Mouse (Mus musculus): Measurements from ENCODE around the gene C1qtnf6. TPM values are rescaled to one million over a fixed set of nuclear protein-coding genes. Genes with fewer than 3 reads are reported as not detected.

The C1qtnf6 gene
- total and polyA plus RNA-seq, 3 experiments, result 5.7 to 28.1 (median 6.3) TPM

GRCm38 (mm10) chr15:78513019-78513418 lies 18.2 kb downstream of the C1qtnf6 start:
- Histone ChIP-seq H3K4me3 (replicated peaks in 1 of 3; ENCODE audit: low read depth in 2 of 3, low read length in 2 of 3, poor library complexity in 1 of 3) (no peak overlapping the region), H3K36me3 (replicated peaks in 1 of 2; ENCODE audit: control insufficient read depth in 1 of 2, insufficient read depth in 1 of 2, low read length in 1 of 2) (no peaks in the 10 kb centered on the region), H3K4me1 (ENCODE audit: control insufficient read depth in 1 of 2, insufficient read depth in 2 of 2) (peaks cover 45 to 92% of the 10 kb centered on the region in 2 experiments), H3K79me2 (replicated peaks; ENCODE audit: control insufficient read depth, extremely low read depth, insufficient read depth, poor library complexity, severe bottlenecking) (no peaks in the 10 kb centered on the region), H3K27ac (ENCODE audit: insufficient read depth, low read depth) (no peak overlapping the region), H3K27me3 (replicated peaks) (no peaks in the 10 kb centered on the region), H3K4me2 (ENCODE audit: insufficient read depth, low read depth, poor library complexity, severe bottlenecking) (no peak overlapping the region), H3K9ac (ENCODE audit: insufficient read depth, low read depth) (no peak overlapping the region), H3K9me3 (replicated peaks; ENCODE audit: low read length) (no peaks in the 10 kb centered on the region)
- in situ Hi-C loops (cut with MboI; ENCODE audit: low pct_ligation_motif_present, low pct_unique_long_range_greater_than_20kb, low sequenced_read_pairs) (loop anchor here (5.0 kb wide), 1 partner anchor 66 kb away; no protein-coding TSS in a partner anchor), dilution Hi-C loops (cut with MboI; ENCODE audit: extremely low pct_ligation_motif_present, extremely low pct_unique_long_range_greater_than_20kb, low sequenced_read_pairs) (no loop called here)
- no peak for DNase-seq (ENCODE audit: extremely low read depth)
- no peak for TF ChIP-seq MAZ (IDR thresholded peaks at IDR 0.05; ENCODE audit: low read depth, low read length)

GRCm38 (mm10) chr15:78511951-78512350 lies 19.3 kb downstream of the C1qtnf6 start:
- Histone ChIP-seq H3K79me2 (replicated peaks; ENCODE audit: control insufficient read depth, extremely low read depth, insufficient read depth, poor library complexity, severe bottlenecking) (no peaks in the 10 kb centered on the region), H3K36me3 (replicated peaks in 1 of 2; ENCODE audit: control insufficient read depth in 1 of 2, insufficient read depth in 1 of 2, low read length in 1 of 2) (no peaks in the 10 kb centered on the region), H3K4me3 (replicated peaks in 1 of 3; ENCODE audit: low read depth in 2 of 3, low read length in 2 of 3, poor library complexity in 1 of 3) (no peak overlapping the region), H3K27ac (ENCODE audit: insufficient read depth, low read depth) (peak overlapping the region; percentile 36; the same call in 1 of the 2 replicates), H3K27me3 (replicated peaks) (no peaks in the 10 kb centered on the region), H3K4me2 (ENCODE audit: insufficient read depth, low read depth, poor library complexity, severe bottlenecking) (no peak overlapping the region), H3K9me3 (replicated peaks; ENCODE audit: low read length) (no peaks in the 10 kb centered on the region), H3K9ac (ENCODE audit: insufficient read depth, low read depth) (peak overlapping the region; percentile 54; the same call in 1 of the 2 replicates), H3K4me1 (ENCODE audit: control insufficient read depth in 1 of 2, insufficient read depth in 2 of 2) (peaks cover 39 to 83% of the 10 kb centered on the region in 2 experiments)
- TF ChIP-seq MEF2A (IDR thresholded peaks at IDR 0.05; ENCODE audit: borderline replicate concordance, low read depth, low read length) (0 out of 2 replicates have a peak, but pooled peaks have one; percentile 16), TCF12 (IDR thresholded peaks at IDR 0.05; ENCODE audit: low read depth, low read length) (peak; percentile 84), IRF4 (IDR thresholded peaks at IDR 0.05; ENCODE audit: low read depth, low read length) (peak; percentile 33; the same call in 1 of the 2 replicates), EP300 (IDR thresholded peaks at IDR 0.05; ENCODE audit: low read length) (peak; percentile 23; the same call in 1 of the 2 replicates), MAZ (IDR thresholded peaks at IDR 0.05; ENCODE audit: low read depth, low read length) (no peak), BHLHE40 (IDR thresholded peaks at IDR 0.05; ENCODE audit: low read depth, low read length) (peak; percentile 47), JUND (conservative IDR thresholded peaks at IDR 0.05; ENCODE audit: low read depth, low read length) (no peak)
- in situ Hi-C loops (cut with MboI; ENCODE audit: low pct_ligation_motif_present, low pct_unique_long_range_greater_than_20kb, low sequenced_read_pairs) (loop anchor here (5.0 kb wide), 1 partner anchor 65 kb away; no protein-coding TSS in a partner anchor), dilution Hi-C loops (cut with MboI; ENCODE audit: extremely low pct_ligation_motif_present, extremely low pct_unique_long_range_greater_than_20kb, low sequenced_read_pairs) (no loop called here)
- DNase-seq (ENCODE audit: extremely low read depth), result no peak

- Histone ChIP-seq H3K79me2 (replicated peaks; ENCODE audit: control insufficient read depth, extremely low read depth, insufficient read depth, poor library complexity, severe bottlenecking) (no peaks in the 10 kb centered on the region), H3K27ac (ENCODE audit: insufficient read depth, low read depth) (peak overlapping the region; percentile 97), H3K4me1 (ENCODE audit: control insufficient read depth in 1 of 2, insufficient read depth in 2 of 2) (peaks cover 32 to 75% of the 10 kb centered on the region in 2 experiments), H3K9ac (ENCODE audit: insufficient read depth, low read depth) (peak overlapping the region; percentile 54), H3K9me3 (replicated peaks; ENCODE audit: low read length) (no peaks in the 10 kb centered on the region), H3K27me3 (replicated peaks) (no peaks in the 10 kb centered on the region), H3K4me3 (replicated peaks in 1 of 3; ENCODE audit: low read depth in 2 of 3, low read length in 2 of 3, poor library complexity in 1 of 3) (peak overlapping the region in 1 of 3 experiments; percentile 6), H3K4me2 (ENCODE audit: insufficient read depth, low read depth, poor library complexity, severe bottlenecking) (peak overlapping the region; percentile 54), H3K36me3 (replicated peaks in 1 of 2; ENCODE audit: control insufficient read depth in 1 of 2, insufficient read depth in 1 of 2, low read length in 1 of 2) (no peaks in the 10 kb centered on the region)
- in situ Hi-C loops (cut with MboI; ENCODE audit: low pct_ligation_motif_present, low pct_unique_long_range_greater_than_20kb, low sequenced_read_pairs) (loop anchor here (5.0 kb wide), 1 partner anchor 63 kb away; no protein-coding TSS in a partner anchor), dilution Hi-C loops (cut with MboI; ENCODE audit: extremely low pct_ligation_motif_present, extremely low pct_unique_long_range_greater_than_20kb, low sequenced_read_pairs) (no loop called here)
- TF ChIP-seq MAFK (IDR thresholded peaks at IDR 0.05; ENCODE audit: insufficient replicate concordance, low read length) (no peak), MAX (IDR thresholded peaks at IDR 0.05; ENCODE audit: low read length) (peak; percentile 31; the same call in 1 of the 2 replicates), UBTF (IDR thresholded peaks at IDR 0.05; ENCODE audit: low read depth, low read length) (no peak), NRF1 (IDR thresholded peaks at IDR 0.05; ENCODE audit: low read depth, low read length) (no peak), CHD2 (IDR thresholded peaks at IDR 0.05; ENCODE audit: low read length) (no peak), CTCF (conservative IDR thresholded peaks at IDR 0.05 in 1 of 2, IDR thresholded peaks at IDR 0.05 in 1 of 2; ENCODE audit: low read depth in 2 of 2, low read length in 2 of 2) (no peak), TCF12 (IDR thresholded peaks at IDR 0.05; ENCODE audit: low read depth, low read length) (peak; percentile 32; the same call in 1 of the 2 replicates), EP300 (IDR thresholded peaks at IDR 0.05; ENCODE audit: low read length) (peak; percentile 38; the same call in 1 of the 2 replicates), ETS1 (conservative IDR thresholded peaks at IDR 0.05; ENCODE audit: low read depth, low read length) (peak; percentile 49; the same call in 1 of the 2 replicates), BHLHE40 (IDR thresholded peaks at IDR 0.05; ENCODE audit: low read depth, low read length) (peak; percentile 64; the same call in 1 of the 2 replicates), NELFE (IDR thresholded peaks at IDR 0.05; ENCODE audit: low read depth, low read length) (0 out of 2 replicates have a peak, but pooled peaks have one; percentile 21), ZC3H11A (IDR thresholded peaks at IDR 0.05; ENCODE audit: low read depth, low read length) (no peak), USF1 (IDR thresholded peaks at IDR 0.05; ENCODE audit: low read depth, low read length) (no peak)
- peak; percentile 69 for DNase-seq (ENCODE audit: extremely low read depth)
Observed at GRCm38 (mm10) chr15:78510736-78511135, 20.5 kb downstream of the C1qtnf6 start.

Measured in CH12.LX (cell line).